Mouse (Mus musculus) megakaryocyte progenitor cell, adult 5-6 weeks (primary cell): ENCODE results near the gene Vps33a. TPM values are rescaled to one million over a fixed set of nuclear protein-coding genes. Genes with fewer than 3 reads are reported as not detected.
"Not testable (repeated sequence)": the region's sequence is repeated elsewhere in the genome, so short reads cannot be mapped to it uniquely, and the experiment has no call there.

Source experiments
- ATAC-seq: replicated peaks from 2 replicates; pipeline ENCODE4 v1.8.0; 2016; ENCODE audit warnings: mild to moderate bottlenecking, moderate TSS enrichment, inconsistent platforms; ENCODE audit not compliant: poor library complexity
- total RNA-seq, 2 experiments: library from RNA; stranded (forward) in 1 of 2; stranded (reverse) in 1 of 2; fragments of 157-497, 149-512 nt in 1 of 2; fragments of 200-1000 nt in 1 of 2; gene quantifications; 2 replicates each; pipeline versions ENCODE4 v1.2.3 to v1.2.4; 2015 to 2017

Gene Vps33a
- total RNA-seq, 2 experiments from 2014 or later, result 17.7 to 25.7 TPM

DNA sequence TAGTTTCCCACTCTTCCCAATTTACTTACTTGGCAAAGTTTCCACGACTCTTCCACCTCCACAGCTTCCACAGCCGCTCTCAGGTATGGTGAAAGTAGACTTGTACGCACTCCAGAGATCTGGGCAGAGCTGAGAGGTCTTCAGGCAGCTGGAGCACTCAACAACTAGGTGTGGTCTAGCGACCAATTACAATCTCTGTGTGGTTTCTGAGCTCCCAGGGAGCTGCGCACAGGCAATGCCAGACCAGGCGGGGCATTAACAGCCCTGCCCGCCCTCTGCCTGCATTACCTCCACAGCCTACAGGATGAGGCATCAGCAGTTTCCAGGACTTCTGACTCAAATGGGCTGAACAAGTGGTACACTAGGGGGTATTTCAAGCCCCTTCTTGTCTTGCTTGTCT is 47.6 kb downstream of the Vps33a start, which contains the start of gene Gm49027:
Gm49027 (minus strand) TSS at position 208 of the 400 bp plus-strand sequence.
- ATAC-seq, result peak; percentile 53

DNA sequence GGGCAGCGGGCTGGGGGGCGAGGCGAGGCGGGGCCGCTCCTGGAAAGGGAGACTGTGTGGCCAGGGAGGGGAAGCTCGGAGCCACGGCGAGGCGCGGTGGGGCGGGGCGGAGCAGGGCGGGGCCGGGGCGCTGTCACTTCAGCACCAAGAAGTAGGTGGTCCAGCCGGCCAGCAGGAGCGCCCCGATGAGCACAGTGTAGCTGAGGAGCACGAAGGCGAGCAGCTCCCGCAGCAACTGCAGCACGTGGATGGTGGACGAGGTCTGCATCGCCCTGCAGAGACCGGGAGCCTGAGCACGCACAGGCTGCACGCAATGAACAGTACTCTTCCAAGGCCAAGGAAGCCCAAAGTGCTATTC is 48.5 kb downstream of the Vps33a start:
- ATAC-seq, result peak; percentile 76

- peak; percentile 94 for ATAC-seq
These were observed 49.0 kb downstream of the Vps33a start, which contains the start of gene Diablo for GRCm38 (mm10) chr5:123523692-123524392. Gene Diablo, minus strand, starts transcription at chr5:123524176.

- no peak for ATAC-seq
These were observed 50.7 kb downstream of the Vps33a start for GRCm38 (mm10) chr5:123522166-123522565.

DNA sequence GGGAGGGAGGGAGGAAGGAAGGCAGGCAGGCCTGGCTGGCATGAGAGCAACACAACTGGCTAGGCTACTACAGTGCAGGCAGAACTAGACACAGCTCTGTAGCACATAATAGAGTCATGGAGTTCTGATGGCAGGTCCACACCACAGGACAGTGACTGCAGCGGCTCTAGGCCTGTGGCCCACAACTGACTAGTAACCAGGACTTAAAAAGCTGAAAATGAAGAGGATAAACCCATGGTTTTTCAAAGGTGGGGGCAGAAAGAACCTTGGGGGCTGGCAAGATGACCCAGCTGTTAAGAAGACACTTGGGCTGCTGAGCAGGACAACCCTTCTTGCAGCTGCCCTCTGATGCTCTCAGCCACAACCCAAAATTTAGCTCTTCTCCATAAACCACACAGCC is 51.2 kb downstream of the Vps33a start:
- no peak for ATAC-seq

DNA sequence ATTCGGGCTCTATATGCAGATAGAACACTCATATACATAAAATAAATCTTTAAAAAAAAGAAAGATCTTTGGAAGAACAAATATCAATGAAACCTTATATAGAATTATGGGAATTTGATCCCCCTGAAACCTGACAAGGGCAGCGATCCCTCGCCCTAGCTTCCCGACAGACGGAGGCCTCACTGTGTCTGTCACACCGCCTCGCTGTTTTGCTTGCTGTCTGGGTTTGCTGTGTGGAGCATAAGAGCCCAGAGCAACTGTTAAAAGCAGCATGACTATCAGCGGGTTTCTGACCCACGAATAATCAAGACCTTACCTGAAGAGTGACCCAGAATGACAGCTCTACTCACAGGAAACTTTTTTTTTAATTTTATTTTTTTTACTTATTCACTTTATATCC is 52.2 kb downstream of the Vps33a start:
- ATAC-seq, result no peak

DNA sequence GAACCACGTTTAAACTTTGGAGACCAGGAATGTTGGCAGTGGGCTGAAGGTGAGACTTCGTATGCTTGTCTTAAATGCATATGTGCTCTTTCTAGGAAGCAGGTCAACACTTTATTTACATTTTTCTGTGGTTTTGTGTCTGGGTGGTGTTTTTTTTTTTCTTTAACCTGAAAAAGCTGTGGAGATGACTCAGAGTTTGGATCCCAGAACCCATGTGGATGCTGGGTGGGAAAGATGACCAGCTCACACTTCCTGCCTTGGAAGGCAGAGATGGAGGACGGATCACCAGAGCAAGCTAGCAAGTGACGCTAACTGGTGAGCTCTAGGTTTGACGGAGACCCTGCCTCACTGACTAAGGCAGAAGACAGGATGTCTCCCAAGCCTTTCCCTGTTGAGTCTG is 58.0 kb downstream of the Vps33a start:
- ATAC-seq, result no peak

GRCm38 (mm10) chr5:123512102-123512501 is 60.7 kb downstream of the Vps33a start:
- ATAC-seq, result peak; percentile 85

DNA sequence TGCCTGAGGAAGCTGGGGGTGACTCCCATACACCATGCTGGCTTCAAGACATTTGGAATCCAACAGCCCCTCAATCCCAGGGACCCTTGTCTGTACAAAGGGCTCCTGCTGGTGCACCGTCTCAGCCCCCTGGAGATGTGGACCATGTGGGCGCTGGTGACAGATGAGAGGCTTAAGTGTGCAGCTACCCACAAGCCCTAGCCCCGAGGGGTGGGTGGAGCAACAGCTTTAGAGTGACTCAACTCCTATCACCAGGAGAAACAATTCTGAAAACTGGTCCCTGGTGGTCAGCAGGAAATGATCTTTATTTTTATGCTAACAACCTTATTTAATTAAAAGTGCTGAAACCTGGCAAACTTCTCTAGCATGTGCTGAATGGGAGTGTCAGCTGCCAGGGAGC is 61.4 kb downstream of the Vps33a start:
- not testable (repeated sequence) for ATAC-seq

- ATAC-seq, result no peak
These were observed 62.7 kb downstream of the Vps33a start, which contains the start of gene B3gnt4 for GRCm38 (mm10) chr5:123510160-123510559. Gene B3gnt4, plus strand, starts transcription at chr5:123510460.

DNA sequence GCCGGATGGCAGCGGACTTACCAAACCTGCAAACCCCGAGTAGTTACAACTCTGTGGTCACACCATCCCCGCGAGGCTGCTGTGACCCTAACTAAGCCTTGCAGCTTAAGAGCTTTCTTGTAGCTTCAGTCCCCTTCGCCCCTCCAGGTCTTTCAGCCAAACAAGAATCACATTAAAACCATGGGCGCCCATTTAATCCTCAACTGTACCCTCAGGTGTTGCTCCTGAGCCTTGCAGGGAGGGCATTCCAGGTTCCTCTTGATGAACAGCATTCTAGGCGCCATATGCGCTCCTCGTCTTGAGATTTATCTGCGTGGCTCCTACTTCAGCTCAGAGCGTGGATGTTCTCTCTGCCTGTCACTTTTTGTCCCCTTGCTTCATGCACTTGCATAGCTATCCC is 63.9 kb downstream of the Vps33a start:
- ATAC-seq, result no peak

GRCm38 (mm10) chr5:123507936-123508723 is 64.7 kb downstream of the Vps33a start:
- ATAC-seq, result peak; percentile 83

- no peak for ATAC-seq
These were observed 70.9 kb downstream of the Vps33a start for GRCm38 (mm10) chr5:123501973-123502372.

DNA sequence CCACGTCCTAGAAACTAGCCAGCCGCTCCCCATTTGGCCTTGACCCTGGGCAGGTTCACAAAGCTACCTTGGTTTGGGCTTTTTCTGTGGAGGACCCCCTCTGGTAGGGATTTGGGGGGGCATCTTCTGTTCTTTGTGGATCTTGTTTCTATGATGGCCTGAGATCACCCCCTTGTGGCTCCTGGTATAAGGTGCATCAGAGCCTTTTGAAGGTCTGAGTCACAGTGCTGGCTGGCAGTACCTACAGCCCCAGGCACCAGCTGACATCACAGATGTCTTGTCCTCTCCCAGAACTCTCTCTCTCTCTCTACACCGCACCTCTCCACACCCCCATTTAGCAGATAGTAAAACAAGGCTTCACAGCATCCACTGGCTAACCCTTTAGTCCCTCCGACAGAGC is 73.1 kb downstream of the Vps33a start:
- ATAC-seq, result peak; percentile 65

DNA sequence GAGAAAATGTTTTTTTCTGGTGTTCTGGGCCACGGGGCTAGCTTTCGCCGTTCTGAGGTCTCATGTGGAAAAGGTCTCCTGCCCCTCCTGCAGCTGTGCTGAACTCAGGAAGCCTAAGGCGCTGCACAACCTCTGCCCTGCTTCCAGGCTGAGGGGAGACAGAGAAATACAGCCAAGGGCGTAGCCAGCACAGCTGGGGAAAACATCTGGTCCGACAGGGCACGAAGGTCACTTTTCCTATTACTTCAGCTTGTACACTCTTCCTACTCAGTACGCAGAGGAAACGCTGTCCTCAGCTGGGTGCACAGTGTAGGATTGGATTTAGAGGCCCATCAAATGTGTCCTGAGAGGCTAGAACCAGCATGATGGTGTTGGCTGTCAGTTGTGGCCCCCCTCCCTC is 82.9 kb downstream of the Vps33a start:
- ATAC-seq, result no peak

- no peak for ATAC-seq
These were observed 83.6 kb downstream of the Vps33a start, which contains the start of the genes Lrrc43 and Il31 for GRCm38 (mm10) chr5:123489112-123489785. Gene Lrrc43, plus strand, starts transcription at chr5:123489305. Gene Il31, minus strand, starts transcription at chr5:123489489.

- ATAC-seq, result peak; percentile 34; the same call in 1 of the 2 replicates
These were observed 85.0 kb downstream of the Vps33a start for GRCm38 (mm10) chr5:123487659-123488395.
